Mouse (Mus musculus): ENCODE measurements around the gene H2-DMb1. TPM values are rescaled to one million over a fixed set of nuclear protein-coding genes. Genes with fewer than 3 reads are reported as not detected.

H2-DMb1 gene
- polyA plus RNA-seq (2012; rRNA removed), result 0.68 and 1.0 TPM in 2 replicates

GRCm38 (mm10) chr17:34152923-34153322, at the start of gene H2-DMb1:
H2-DMb1 (plus strand) TSS chr17:34153072.

GRCm38 (mm10) chr17:34119249-34120179, 33.4 kb upstream of the H2-DMb1 start, which contains the start of gene H2-DMa:
H2-DMa (plus strand) TSS chr17:34119541.

GRCm38 (mm10) chr17:34122188-34122984, 30.5 kb upstream of the H2-DMb1 start, which contains the start of gene Brd2:
Brd2 (minus strand) TSS chr17:34122634.

GRCm38 (mm10) chr17:34143033-34143432, 9.8 kb upstream of the H2-DMb1 start, which contains the start of gene H2-DMb2:
H2-DMb2 (plus strand) TSS chr17:34143307.

GRCm38 (mm10) chr17:34187261-34187916, 34.5 kb downstream of the H2-DMb1 start, which contains the start of the genes Tap1 and Psmb9:
Tap1 (plus strand) TSS chr17:34187553.
Psmb9 (minus strand) TSS chr17:34187764.

GRCm38 (mm10) chr17:34196941-34197894, 44.3 kb downstream of the H2-DMb1 start, which contains the start of gene Psmb8:
Psmb8 (plus strand) TSS chr17:34197721.

GRCm38 (mm10) chr17:34203444-34203843, 50.6 kb downstream of the H2-DMb1 start, which contains the start of gene Tap2:
Tap2 (plus strand) TSS chr17:34203527.

Other genes starting within 250 kb of the H2-DMb1 start
- gene Platr17, start 247.9 kb upstream of the H2-DMb1 start, polyA plus RNA-seq (2012; rRNA removed), result 0.45 and 0.64 TPM in 2 replicates
- gene Daxx, start 243.7 kb upstream of the H2-DMb1 start, polyA plus RNA-seq (2012; rRNA removed), result 13.5 and 16.7 TPM in 2 replicates
- gene Tapbp, start 237.2 kb upstream of the H2-DMb1 start, polyA plus RNA-seq (2012; rRNA removed), result 8.7 and 12.3 TPM in 2 replicates
- 10.9 and 11.4 TPM in 2 replicates for gene Zbtb22, start 237.2 kb upstream of the H2-DMb1 start, polyA plus RNA-seq (2012; rRNA removed)
- 15.3 and 15.4 TPM in 2 replicates for gene Rgl2, start 223.5 kb upstream of the H2-DMb1 start, polyA plus RNA-seq (2012; rRNA removed)
- 72.9 and 74.1 TPM in 2 replicates for gene Pfdn6, start 212.7 kb upstream of the H2-DMb1 start, polyA plus RNA-seq (2012; rRNA removed)
- 17.6 and 21.4 TPM in 2 replicates for gene Wdr46, start 212.4 kb upstream of the H2-DMb1 start, polyA plus RNA-seq (2012; rRNA removed)
- 1.0 and 1.2 TPM in 2 replicates for gene B3galt4, start 201.6 kb upstream of the H2-DMb1 start, polyA plus RNA-seq (2012; rRNA removed)
- 15.7 and 18.1 TPM in 2 replicates for gene Vps52, start 197.3 kb upstream of the H2-DMb1 start, polyA plus RNA-seq (2012; rRNA removed)
- 1,154 and 1,315 TPM in 2 replicates for gene Rps18, start 197.1 kb upstream of the H2-DMb1 start, polyA plus RNA-seq (2012; rRNA removed)
- 115 and 137 TPM in 2 replicates for gene H2-K1, start 152.7 kb upstream of the H2-DMb1 start, polyA plus RNA-seq (2012; rRNA removed)
- gene Ring1, start 128.4 kb upstream of the H2-DMb1 start, polyA plus RNA-seq (2012; rRNA removed), result 9.6 and 10.5 TPM in 2 replicates
- 28.0 and 29.0 TPM in 2 replicates for gene H2-Ke6, start 125.0 kb upstream of the H2-DMb1 start, polyA plus RNA-seq (2012; rRNA removed)
- gene Slc39a7, start 121.4 kb upstream of the H2-DMb1 start, polyA plus RNA-seq (2012; rRNA removed), result 27.2 and 30.7 TPM in 2 replicates
- gene Rxrb, start 121.3 kb upstream of the H2-DMb1 start, polyA plus RNA-seq (2012; rRNA removed), result 15.0 and 18.0 TPM in 2 replicates
- gene Col11a2, start 113.6 kb upstream of the H2-DMb1 start, polyA plus RNA-seq (2012; rRNA removed), result 0.27 and 0.33 TPM in 2 replicates
- 0.32 and 0.41 TPM in 2 replicates for gene H2-Oa, start 60.7 kb upstream of the H2-DMb1 start, polyA plus RNA-seq (2012; rRNA removed)
- 2.2 and 3.2 TPM in 2 replicates for gene H2-DMa, start 33.5 kb upstream of the H2-DMb1 start, polyA plus RNA-seq (2012; rRNA removed)
- gene Brd2, start 30.4 kb upstream of the H2-DMb1 start, polyA plus RNA-seq (2012; rRNA removed), result 53.0 and 53.8 TPM in 2 replicates
- gene H2-DMb2, start 9.8 kb upstream of the H2-DMb1 start, polyA plus RNA-seq (2012; rRNA removed), result 0.18 and 0.41 TPM in 2 replicates
- gene Tap1, start 34.5 kb downstream of the H2-DMb1 start, polyA plus RNA-seq (2012; rRNA removed), result 2.4 and 2.7 TPM in 2 replicates
- gene Psmb9, start 34.7 kb downstream of the H2-DMb1 start, polyA plus RNA-seq (2012; rRNA removed), result 5.4 and 6.2 TPM in 2 replicates
- 10.8 and 12.8 TPM in 2 replicates for gene Psmb8, start 44.6 kb downstream of the H2-DMb1 start, polyA plus RNA-seq (2012; rRNA removed)
- 2.8 and 3.3 TPM in 2 replicates for gene Tap2, start 50.5 kb downstream of the H2-DMb1 start, polyA plus RNA-seq (2012; rRNA removed)
- 0.12 and 0.17 TPM in 2 replicates for gene H2-Ob, start 85.8 kb downstream of the H2-DMb1 start, polyA plus RNA-seq (2012; rRNA removed)
- gene H2-Ab1, start 104.6 kb downstream of the H2-DMb1 start, polyA plus RNA-seq (2012; rRNA removed), result 1.5 and 1.9 TPM in 2 replicates
- gene H2-Aa, start 134.8 kb downstream of the H2-DMb1 start, polyA plus RNA-seq (2012; rRNA removed), result 1.1 and 1.2 TPM in 2 replicates
- 0.48 and 0.78 TPM in 2 replicates for gene H2-Eb1, start 152.8 kb downstream of the H2-DMb1 start, polyA plus RNA-seq (2012; rRNA removed)
- 0.01 TPM in 1 of 2 replicates, not detected in the other for gene H2-Eb2, start 172.6 kb downstream of the H2-DMb1 start, polyA plus RNA-seq (2012; rRNA removed)
- gene Btnl2, start 201.8 kb downstream of the H2-DMb1 start, polyA plus RNA-seq (2012; rRNA removed), result 0.03 TPM in 2 replicates
- not detected in 2 replicates for gene Btnl1, start 224.1 kb downstream of the H2-DMb1 start, polyA plus RNA-seq (2012; rRNA removed)
- gene BC051142, start 245.7 kb downstream of the H2-DMb1 start, polyA plus RNA-seq (2012; rRNA removed), result 0.15 and 0.23 TPM in 2 replicates

Measured in liver, embryonic 14 days (tissue).